Mouse (Mus musculus): Measurements from ENCODE around the gene Palm3. TPM values are rescaled to one million over a fixed set of nuclear protein-coding genes. Genes with fewer than 3 reads are reported as not detected.

Gene Palm3
- total and polyA plus RNA-seq, 3 experiments, result 0.13 to 0.77 (median 0.16) TPM

GRCm38 (mm10) chr8:83977646-83978045 is 43.6 kb upstream of the Palm3 start:
- in situ Hi-C loops (cut with MboI; ENCODE audit: low pct_ligation_motif_present, low pct_unique_long_range_greater_than_20kb, low sequenced_read_pairs) (no loop called here), dilution Hi-C loops (cut with MboI; ENCODE audit: extremely low pct_ligation_motif_present, extremely low pct_unique_long_range_greater_than_20kb, low sequenced_read_pairs) (no loop called here)
- no peaks in the 10 kb centered on the region for H3K9me3 ChIP-seq (replicated peaks; ENCODE audit: low read length)
- H3K36me3 ChIP-seq (replicated peaks in 1 of 2; ENCODE audit: control insufficient read depth in 1 of 2, insufficient read depth in 1 of 2, low read length in 1 of 2), result peaks cover 14 to 39% of the 10 kb centered on the region in 2 experiments
- H3K4me2 ChIP-seq (ENCODE audit: insufficient read depth, low read depth, poor library complexity, severe bottlenecking), result no peak overlapping the region
- H3K27ac ChIP-seq (ENCODE audit: insufficient read depth, low read depth), result no peak overlapping the region
- H3K9ac ChIP-seq (ENCODE audit: insufficient read depth, low read depth), result no peak overlapping the region
- H3K4me1 ChIP-seq (ENCODE audit: control insufficient read depth in 1 of 2, insufficient read depth in 2 of 2), result peaks cover 7 to 44% of the 10 kb centered on the region in 2 experiments
- no peak for TF ChIP-seq KAT2A (IDR thresholded peaks at IDR 0.05; ENCODE audit: insufficient replicate concordance, low read length)
- TF ChIP-seq SIN3A (IDR thresholded peaks at IDR 0.05; ENCODE audit: low read length), result no peak
- TF ChIP-seq MAFK (IDR thresholded peaks at IDR 0.05; ENCODE audit: insufficient replicate concordance, low read length), result no peak
- no peak for TF ChIP-seq CHD2 (IDR thresholded peaks at IDR 0.05; ENCODE audit: low read length)
- no peak for TF ChIP-seq TCF12 (IDR thresholded peaks at IDR 0.05; ENCODE audit: low read depth, low read length)
- no peak for TF ChIP-seq MAZ (IDR thresholded peaks at IDR 0.05; ENCODE audit: low read depth, low read length)
- TF ChIP-seq ZMIZ1 (IDR thresholded peaks at IDR 0.05; ENCODE audit: low read depth, low read length), result no peak
- no peaks in the 10 kb centered on the region for H3K27me3 ChIP-seq (replicated peaks)
- no peak for DNase-seq (ENCODE audit: extremely low read depth)
- H3K79me2 ChIP-seq (replicated peaks; ENCODE audit: control insufficient read depth, extremely low read depth, insufficient read depth, poor library complexity, severe bottlenecking), result peaks cover 3% of the 10 kb centered on the region; the same call in 1 of the 2 replicates
- H3K4me3 ChIP-seq (replicated peaks in 1 of 3; ENCODE audit: low read depth in 2 of 3, low read length in 2 of 3, poor library complexity in 1 of 3), result no peak overlapping the region

- no peak overlapping the region for H3K9ac ChIP-seq (ENCODE audit: insufficient read depth, low read depth)
- peaks cover 3% of the 10 kb centered on the region; the same call in 1 of the 2 replicates for H3K79me2 ChIP-seq (replicated peaks; ENCODE audit: control insufficient read depth, extremely low read depth, insufficient read depth, poor library complexity, severe bottlenecking)
- no peak for DNase-seq (ENCODE audit: extremely low read depth)
- TF ChIP-seq RAD21 (IDR thresholded peaks at IDR 0.05; ENCODE audit: low read depth, low read length) (no peak), JUND (conservative IDR thresholded peaks at IDR 0.05; ENCODE audit: low read depth, low read length) (no peak), ETS1 (conservative IDR thresholded peaks at IDR 0.05; ENCODE audit: low read depth, low read length) (no peak), MAX (IDR thresholded peaks at IDR 0.05; ENCODE audit: low read length) (no peak), SMC3 (IDR thresholded peaks at IDR 0.05; ENCODE audit: low read depth, low read length) (no peak), GABPA (IDR thresholded peaks at IDR 0.05; ENCODE audit: insufficient replicate concordance, low read depth, low read length) (no peak), POLR2AphosphoS2 (IDR thresholded peaks at IDR 0.05; ENCODE audit: low read depth, low read length) (no peak)
- no peak overlapping the region for H3K4me2 ChIP-seq (ENCODE audit: insufficient read depth, low read depth, poor library complexity, severe bottlenecking)
- dilution Hi-C loops (cut with MboI; ENCODE audit: extremely low pct_ligation_motif_present, extremely low pct_unique_long_range_greater_than_20kb, low sequenced_read_pairs), result no loop called here
- H3K9me3 ChIP-seq (replicated peaks; ENCODE audit: low read length), result no peaks in the 10 kb centered on the region
- H3K27ac ChIP-seq (ENCODE audit: insufficient read depth, low read depth), result no peak overlapping the region
- no peaks in the 10 kb centered on the region for H3K27me3 ChIP-seq (replicated peaks)
- H3K4me1 ChIP-seq (ENCODE audit: control insufficient read depth in 1 of 2, insufficient read depth in 2 of 2), result peaks cover 7 to 43% of the 10 kb centered on the region in 2 experiments
- in situ Hi-C loops (cut with MboI; ENCODE audit: low pct_ligation_motif_present, low pct_unique_long_range_greater_than_20kb, low sequenced_read_pairs), result no loop called here
- H3K4me3 ChIP-seq (replicated peaks in 1 of 3; ENCODE audit: low read depth in 2 of 3, low read length in 2 of 3, poor library complexity in 1 of 3), result no peak overlapping the region
- peaks cover 19 to 39% of the 10 kb centered on the region in 2 experiments for H3K36me3 ChIP-seq (replicated peaks in 1 of 2; ENCODE audit: control insufficient read depth in 1 of 2, insufficient read depth in 1 of 2, low read length in 1 of 2)
Observed at GRCm38 (mm10) chr8:83978200-83978599, 43.1 kb upstream of the Palm3 start.

- Histone ChIP-seq H3K4me1 (ENCODE audit: control insufficient read depth in 1 of 2, insufficient read depth in 2 of 2) (peaks cover 2 to 35% of the 10 kb centered on the region in 2 experiments; a peak in 3 of 4 replicates), H3K9me3 (replicated peaks; ENCODE audit: low read length) (no peaks in the 10 kb centered on the region), H3K4me2 (ENCODE audit: insufficient read depth, low read depth, poor library complexity, severe bottlenecking) (no peak overlapping the region), H3K27me3 (replicated peaks) (no peaks in the 10 kb centered on the region), H3K36me3 (replicated peaks in 1 of 2; ENCODE audit: control insufficient read depth in 1 of 2, insufficient read depth in 1 of 2, low read length in 1 of 2) (peaks cover 25 to 49% of the 10 kb centered on the region in 2 experiments), H3K79me2 (replicated peaks; ENCODE audit: control insufficient read depth, extremely low read depth, insufficient read depth, poor library complexity, severe bottlenecking) (no peaks in the 10 kb centered on the region), H3K27ac (ENCODE audit: insufficient read depth, low read depth) (no peak overlapping the region), H3K4me3 (replicated peaks in 1 of 3; ENCODE audit: low read depth in 2 of 3, low read length in 2 of 3, poor library complexity in 1 of 3) (no peak overlapping the region), H3K9ac (ENCODE audit: insufficient read depth, low read depth) (no peak overlapping the region)
- no peak for DNase-seq (ENCODE audit: extremely low read depth)
- in situ Hi-C loops (cut with MboI; ENCODE audit: low pct_ligation_motif_present, low pct_unique_long_range_greater_than_20kb, low sequenced_read_pairs), result no loop called here
- dilution Hi-C loops (cut with MboI; ENCODE audit: extremely low pct_ligation_motif_present, extremely low pct_unique_long_range_greater_than_20kb, low sequenced_read_pairs), result no loop called here
- TF ChIP-seq E2F4 (IDR thresholded peaks at IDR 0.05; ENCODE audit: insufficient replicate concordance, low read depth, low read length) (no peak), MEF2A (IDR thresholded peaks at IDR 0.05; ENCODE audit: borderline replicate concordance, low read depth, low read length) (no peak), PAX5 (IDR thresholded peaks at IDR 0.05; ENCODE audit: low read length) (no peak), HCFC1 (IDR thresholded peaks at IDR 0.05; ENCODE audit: low read depth, low read length) (no peak), CHD2 (IDR thresholded peaks at IDR 0.05; ENCODE audit: low read length) (no peak), NELFE (IDR thresholded peaks at IDR 0.05; ENCODE audit: low read depth, low read length) (no peak), MAX (IDR thresholded peaks at IDR 0.05; ENCODE audit: low read length) (no peak), RAD21 (IDR thresholded peaks at IDR 0.05; ENCODE audit: low read depth, low read length) (no peak), BHLHE40 (IDR thresholded peaks at IDR 0.05; ENCODE audit: low read depth, low read length) (no peak), ZKSCAN1 (IDR thresholded peaks at IDR 0.05; ENCODE audit: borderline replicate concordance, low read depth, low read length) (no peak), ZC3H11A (IDR thresholded peaks at IDR 0.05; ENCODE audit: low read depth, low read length) (no peak), POLR2AphosphoS2 (IDR thresholded peaks at IDR 0.05; ENCODE audit: low read depth, low read length) (no peak), USF2 (conservative IDR thresholded peaks at IDR 0.05; ENCODE audit: low read depth, low read length) (no peak), KAT2A (IDR thresholded peaks at IDR 0.05; ENCODE audit: insufficient replicate concordance, low read length) (no peak), ELF1 (IDR thresholded peaks at IDR 0.05; ENCODE audit: low read depth, low read length) (no peak), SMC3 (IDR thresholded peaks at IDR 0.05; ENCODE audit: low read depth, low read length) (no peak), JUND (conservative IDR thresholded peaks at IDR 0.05; ENCODE audit: low read depth, low read length) (no peak), ETS1 (conservative IDR thresholded peaks at IDR 0.05; ENCODE audit: low read depth, low read length) (no peak), RCOR1 (conservative IDR thresholded peaks at IDR 0.05; ENCODE audit: low read depth, low read length) (no peak)
Observed at GRCm38 (mm10) chr8:83980250-83980649, 41.0 kb upstream of the Palm3 start.
